Mouse (Mus musculus) limb, embryonic 15.5 days (tissue): Measurements from ENCODE around the gene Alkbh2. TPM values are rescaled to one million over a fixed set of nuclear protein-coding genes. Genes with fewer than 3 reads are reported as not detected.

Experiments used
- ATAC-seq: fragments of 200-750 bp; cut with Nextera tagmentation; 2 replicates; pipeline ENCODE4 v1.8.0; 2017; ENCODE audit warnings: low read depth, moderate TSS enrichment; ENCODE audit not compliant: insufficient number of reproducible peaks, low FRiP score, low TSS enrichment
- H3K27ac ChIP-seq: fragments of 300-500 bp; sonication (generic); 2 replicates; pipeline ENCODE4 v1.5.1; 2015; ENCODE audit warnings: moderate library complexity, mild to moderate bottlenecking, inconsistent platforms
- H3K27me3 ChIP-seq: fragments of 300-500 bp; sonication (generic); 2 replicates; pipeline ENCODE4 v1.6.1; 2015; ENCODE audit warnings: inconsistent platforms
- H3K36me3 ChIP-seq: fragments of 300-500 bp; sonication (generic); 2 replicates; pipeline ENCODE4 v1.6.1; 2015; ENCODE audit warnings: inconsistent platforms
- H3K4me1 ChIP-seq: fragments of 300-500 bp; sonication (generic); 2 replicates; pipeline ENCODE4 v1.6.1; 2015; ENCODE audit warnings: inconsistent platforms
- H3K4me2 ChIP-seq: fragments of 300-500 bp; sonication (generic); 2 replicates; pipeline ENCODE4 v1.6.1; 2015; ENCODE audit warnings: mild to moderate bottlenecking, inconsistent platforms
- H3K4me3 ChIP-seq: fragments of 300-500 bp; sonication (generic); 2 replicates; pipeline ENCODE4 v1.5.1; 2015; ENCODE audit warnings: mild to moderate bottlenecking, inconsistent platforms
- H3K9ac ChIP-seq: fragments of 300-500 bp; sonication (generic); 2 replicates; pipeline ENCODE4 v1.6.1; 2015; ENCODE audit warnings: inconsistent platforms
- H3K9me3 ChIP-seq: fragments of 300-500 bp; sonication (generic); 2 replicates; pipeline ENCODE4 v1.6.1; 2016; ENCODE audit warnings: inconsistent platforms
- WGBS: fragments of 180-500 bp; shearing (Covaris S2); methylation state at CpG from one replicate; pipeline ENCODE4 v1.1.7; 2015; 5-methylcytosine and 5-hydroxymethylcytosine counted together
- polyA plus RNA-seq: library from polyadenylated mRNA; unstranded; fragments of >200 nt; fragmentation: Nextera tagmentation; extraction: Ambion mirVana; gene quantifications from 2 replicates; pipeline ENCODE4 v1.2.1, GENCODE M21; 2015

Alkbh2 gene
- polyA plus RNA-seq, 1 experiment from 2014 or later: 10.0 TPM

GRCm38 (mm10) chr5:114085501-114085900 is 42.5 kb downstream of the Alkbh2 start:
- Histone ChIP-seq H3K4me1 (no peaks in the 10 kb centered on the region), H3K27ac (no peak overlapping the region), H3K4me3 (no peak overlapping the region), H3K9me3 (no peaks in the 10 kb centered on the region), H3K27me3 (no peaks in the 10 kb centered on the region), H3K4me2 (no peak overlapping the region), H3K9ac (no peak overlapping the region), H3K36me3 (no peaks in the 10 kb centered on the region)
- 76% methylated on average over 14 of the region's 14 CpGs for WGBS
- no peak for ATAC-seq

- H3K4me3 ChIP-seq: no peak overlapping the region
- no peak overlapping the region for H3K4me2 ChIP-seq
- no peaks in the 10 kb centered on the region for H3K4me1 ChIP-seq
- no peaks in the 10 kb centered on the region for H3K27me3 ChIP-seq
- H3K9me3 ChIP-seq: no peaks in the 10 kb centered on the region
- WGBS: 75% methylated on average over 8 of the region's 8 CpGs
- H3K27ac ChIP-seq: no peak overlapping the region
- H3K36me3 ChIP-seq: no peaks in the 10 kb centered on the region
- no peak overlapping the region for H3K9ac ChIP-seq
- ATAC-seq: no peak
Observed at GRCm38 (mm10) chr5:114077009-114077408, 51.0 kb downstream of the Alkbh2 start.

Other genes starting within 250 kb of the Alkbh2 start
- gene Coro1c, start 219.5 kb downstream of the Alkbh2 start, polyA plus RNA-seq: 98.4 and 105 TPM in 2 replicates
- gene Ssh1, start 134.3 kb downstream of the Alkbh2 start, polyA plus RNA-seq: 10.3 and 13.2 TPM in 2 replicates
- not detected in 2 replicates for gene Dao, start 124.5 kb downstream of the Alkbh2 start, polyA plus RNA-seq
- 11.8 and 11.9 TPM in 2 replicates for gene Usp30, start 62.8 kb downstream of the Alkbh2 start, polyA plus RNA-seq
- gene Svop, start 36.6 kb downstream of the Alkbh2 start, polyA plus RNA-seq: 0.12 and 0.24 TPM in 2 replicates
- 35.3 and 38.3 TPM in 2 replicates for gene Ung, start 2.2 kb upstream of the Alkbh2 start, polyA plus RNA-seq
- gene Acacb, start 18.3 kb upstream of the Alkbh2 start, polyA plus RNA-seq: 1.7 and 2.5 TPM in 2 replicates
- gene Foxn4, start 145.6 kb upstream of the Alkbh2 start, polyA plus RNA-seq: not detected in 2 replicates
- 2.2 and 3.7 TPM in 2 replicates for gene Myo1h, start 160.9 kb upstream of the Alkbh2 start, polyA plus RNA-seq